Mouse (Mus musculus): ENCODE measurements around the gene Psg18.
"Not testable (repeated sequence)": the region's sequence is repeated elsewhere in the genome, so short reads cannot be mapped to it uniquely, and the experiment has no call there.

The Psg18 gene

DNA sequence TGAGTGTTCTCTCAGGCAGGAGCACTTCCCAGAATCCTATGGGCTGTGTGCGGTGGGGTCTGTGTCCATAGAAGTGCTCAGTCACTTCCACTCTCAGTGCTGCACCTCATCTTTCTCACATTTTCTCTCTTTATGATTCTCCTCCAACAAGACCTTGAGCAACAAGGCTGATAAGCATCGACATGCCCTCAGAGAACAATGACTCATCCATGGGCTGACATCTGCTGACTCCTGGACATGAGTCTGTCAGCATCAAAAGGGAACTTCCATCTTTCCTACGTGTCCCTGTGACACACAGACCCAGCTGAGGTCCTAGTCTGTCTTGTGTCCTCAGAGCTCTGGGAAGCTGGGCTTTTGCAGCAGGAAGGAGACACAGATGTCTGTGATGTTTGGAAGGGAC lies at the start of gene Psg18:
Psg18 (minus strand) TSS at position 101 of the 400 bp plus-strand sequence.
- not testable (repeated sequence) for DNase-seq (ENCODE audit: low spot score)

DNA sequence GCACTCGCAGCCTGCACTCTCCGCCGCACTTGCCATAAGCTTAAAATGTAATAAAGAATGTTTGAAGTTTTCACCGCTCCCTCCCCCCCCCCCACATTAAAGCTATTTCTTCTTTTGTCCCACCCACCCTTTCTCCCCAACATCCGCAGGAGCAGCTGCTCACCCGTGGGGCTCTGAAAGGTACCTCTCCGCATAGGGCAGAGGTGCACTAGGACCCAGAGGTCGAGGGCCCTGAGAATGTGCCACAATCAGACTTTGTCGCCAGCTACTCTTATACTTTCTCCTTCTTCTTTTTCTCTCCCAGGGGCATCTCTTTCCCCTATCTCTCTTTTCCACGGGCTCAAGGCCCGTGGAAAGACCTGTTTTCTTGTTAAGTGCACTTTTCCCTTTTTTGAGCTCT lies 48.6 kb upstream of the Psg18 start:
- DNase-seq (ENCODE audit: low spot score) = no peak

GRCm38 (mm10) chr7:18402527-18403237 lies 47.9 kb upstream of the Psg18 start:
- no peak for DNase-seq (ENCODE audit: low spot score)

DNA sequence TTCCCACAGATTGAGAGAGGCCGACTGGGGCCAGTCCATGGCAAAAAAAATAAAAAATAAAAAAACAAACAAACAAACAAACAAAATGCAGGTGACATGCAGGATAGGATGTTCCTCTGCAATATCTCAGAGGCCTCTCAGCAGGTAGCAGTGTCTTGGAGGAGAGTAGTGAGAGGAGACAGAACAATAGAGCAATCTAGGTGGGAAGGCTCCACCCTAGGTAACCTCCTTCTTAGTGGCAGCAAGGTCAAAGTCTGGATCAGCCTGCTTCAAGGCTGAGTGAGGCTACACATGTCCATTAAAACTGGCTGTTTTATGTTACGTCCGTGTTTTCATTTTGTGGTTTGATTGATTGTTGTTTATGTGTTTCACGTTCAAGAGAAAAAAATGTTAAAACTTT lies 36.7 kb upstream of the Psg18 start:
- not testable (repeated sequence) for DNase-seq (ENCODE audit: low spot score)

GRCm38 (mm10) chr7:18378295-18378694 lies 23.5 kb upstream of the Psg18 start:
- DNase-seq (ENCODE audit: low spot score) = no peak

GRCm38 (mm10) chr7:18335411-18335810 lies 19.4 kb downstream of the Psg18 start:
- DNase-seq (ENCODE audit: low spot score) = not testable (repeated sequence)
